Mouse (Mus musculus) limb, embryonic 11.5 days (tissue): ENCODE results near the gene Tecpr1. TPM values are rescaled to one million over a fixed set of nuclear protein-coding genes. Genes with fewer than 3 reads are reported as not detected.

Source experiments
- ATAC-seq: fragments of 200-750 bp; cut with Nextera tagmentation; 2 replicates; pipeline ENCODE4 v1.8.0; 2017; ENCODE audit warnings: low read depth; ENCODE audit not compliant: insufficient number of reproducible peaks, low FRiP score, low TSS enrichment
- DNase-seq: peaks from one replicate; pipeline ENCODE4 v3.0.0-alpha.2; 2015; ENCODE audit warnings: low spot score
- H3K27ac ChIP-seq: fragments of 300-500 bp; sonication (generic); replicated peaks from 2 replicates; pipeline ENCODE4 v1.5.1; 2014; ENCODE audit warnings: low read depth, mild to moderate bottlenecking, low read length
- H3K27me3 ChIP-seq: fragments of 300-500 bp; sonication (generic); 2 replicates; pipeline ENCODE4 v1.6.1; 2014; ENCODE audit warnings: mild to moderate bottlenecking, low read length, mixed read lengths; ENCODE audit not compliant: control insufficient read depth, insufficient read depth
- H3K36me3 ChIP-seq: fragments of 300-500 bp; sonication (generic); 2 replicates; pipeline ENCODE4 v1.6.1; 2014; ENCODE audit warnings: mild to moderate bottlenecking, low read length, moderate library complexity, mixed read lengths; ENCODE audit not compliant: control insufficient read depth, insufficient read depth
- H3K4me1 ChIP-seq: fragments of 300-500 bp; sonication (generic); 2 replicates; pipeline ENCODE4 v1.6.1; 2014; ENCODE audit warnings: low read length, mixed read lengths; ENCODE audit not compliant: control insufficient read depth, insufficient read depth
- H3K4me2 ChIP-seq: fragments of 300-500 bp; sonication (generic); 2 replicates; pipeline ENCODE4 v1.6.1; 2014; ENCODE audit warnings: low read depth, mild to moderate bottlenecking, moderate library complexity; ENCODE audit not compliant: severe bottlenecking
- H3K4me3 ChIP-seq: fragments of 300-500 bp; sonication (generic); 2 replicates; pipeline ENCODE4 v1.5.1; 2014; ENCODE audit warnings: low read depth, low read length
- H3K9ac ChIP-seq: fragments of 300-500 bp; sonication (generic); 2 replicates; pipeline ENCODE4 v1.6.1; 2014; ENCODE audit warnings: mild to moderate bottlenecking, low read length
- H3K9me3 ChIP-seq: fragments of 300-500 bp; sonication (generic); 2 replicates; pipeline ENCODE4 v1.6.1; 2016; ENCODE audit warnings: low read length; ENCODE audit not compliant: control insufficient read depth
- polyA plus RNA-seq: library from polyadenylated mRNA; unstranded; fragments of >200 nt; fragmentation: Nextera tagmentation; extraction: Ambion mirVana; gene quantifications from 2 replicates; pipeline ENCODE4 v1.2.1, GENCODE M21; 2014

Gene Tecpr1
- polyA plus RNA-seq, 1 experiment from 2014 or later = 11.3 TPM

DNA sequence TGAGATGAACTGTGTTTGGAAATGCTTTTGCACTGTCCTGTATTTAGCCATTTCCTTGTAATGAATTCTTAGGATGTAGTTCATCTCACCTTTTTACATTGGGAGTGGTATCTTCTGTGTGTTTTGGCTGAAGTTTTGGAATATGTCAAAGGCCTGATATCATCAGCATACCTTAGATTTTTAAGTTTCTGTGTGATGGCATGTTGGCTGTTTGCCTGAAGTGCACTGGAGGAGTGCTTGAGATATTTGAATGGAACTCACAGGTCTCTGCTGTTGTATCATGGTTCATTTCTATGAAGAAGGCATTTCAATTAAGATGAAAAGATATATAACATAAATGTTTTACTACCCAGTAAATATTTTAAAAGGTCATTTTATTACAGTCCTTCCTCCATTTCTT, 76.5 kb downstream of the Tecpr1 start:
- H3K36me3 ChIP-seq = peaks cover 9% of the 10 kb centered on the region
- no peak overlapping the region for H3K4me2 ChIP-seq
- H3K27me3 ChIP-seq = no peaks in the 10 kb centered on the region
- no peak for ATAC-seq
- no peak overlapping the region for H3K4me3 ChIP-seq
- H3K9ac ChIP-seq = no peak overlapping the region
- no peak overlapping the region for H3K27ac ChIP-seq
- no peaks in the 10 kb centered on the region for H3K4me1 ChIP-seq
- DNase-seq = no peak
- H3K9me3 ChIP-seq = no peaks in the 10 kb centered on the region

Other genes with a start within 250 kb of the Tecpr1 start
- 110 and 113 TPM in 2 replicates for gene Ccz1, start 208.7 kb downstream of the Tecpr1 start, polyA plus RNA-seq
- gene Ocm, start 196.9 kb downstream of the Tecpr1 start, polyA plus RNA-seq = not detected in 2 replicates
- gene Lmtk2, start 123.2 kb downstream of the Tecpr1 start, polyA plus RNA-seq = 4.4 and 4.6 TPM in 2 replicates
- 0.06 and 0.15 TPM in 2 replicates for gene Bhlha15, start 33.3 kb downstream of the Tecpr1 start, polyA plus RNA-seq
- gene Bri3, start 20.8 kb upstream of the Tecpr1 start, polyA plus RNA-seq = 128 and 132 TPM in 2 replicates
- gene Baiap2l1, start 134.5 kb upstream of the Tecpr1 start, polyA plus RNA-seq = 3.8 and 4.0 TPM in 2 replicates